Mouse (Mus musculus) liver, embryonic 14.5 days (tissue): ENCODE data around the gene Plagl1.

ENCODE experiments used
- CTCF ChIP-seq: IDR thresholded peaks from 2 replicates; pipeline ENCODE4 v1.5.1; 2016; ENCODE audit warnings: antibody characterized with exemption, low read depth, control low read depth
- EP300 ChIP-seq: IDR thresholded peaks from 2 replicates; pipeline ENCODE4 v1.6.1; 2016; ENCODE audit warnings: antibody characterized with exemption, low read depth

DNA sequence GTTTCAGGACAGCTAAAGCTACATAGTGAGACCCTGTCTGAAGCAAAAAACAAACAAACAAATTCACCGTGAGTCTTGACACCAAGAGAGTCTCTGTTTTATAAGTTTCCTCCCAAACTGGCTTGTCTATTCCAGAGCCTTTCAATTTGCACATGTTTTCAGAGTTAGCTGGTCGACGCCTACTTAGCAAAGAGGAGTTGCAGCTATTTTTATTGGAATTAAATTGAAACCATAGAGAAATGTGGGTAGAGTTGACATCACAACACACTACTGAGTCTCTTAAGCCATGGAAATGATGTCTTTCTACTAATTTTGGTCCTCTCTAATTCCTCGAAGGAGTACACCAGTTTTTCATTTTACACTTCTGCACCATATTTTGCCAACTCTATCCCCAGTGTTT is 100.6 kb downstream of the Plagl1 start:
- TF ChIP-seq CTCF = no peak
- no peak for TF ChIP-seq EP300
